Mouse (Mus musculus) inflammation-experienced regulatory T-cells (primary cell): ENCODE measurements around the gene Gpnmb. TPM values are rescaled to one million over a fixed set of nuclear protein-coding genes. Genes with fewer than 3 reads are reported as not detected.

ENCODE experiments used
- polyA plus RNA-seq, 2 experiments: library from polyadenylated mRNA; unstranded; fragments of 100-300 nt; shearing (Covaris generic); gene quantifications; one replicate each; pipeline ENCODE4 v1.2.1; 2017

Gpnmb gene
- 1 to 10 TPM; 1.4 to 3.6 TPM for polyA plus RNA-seq

DNA sequence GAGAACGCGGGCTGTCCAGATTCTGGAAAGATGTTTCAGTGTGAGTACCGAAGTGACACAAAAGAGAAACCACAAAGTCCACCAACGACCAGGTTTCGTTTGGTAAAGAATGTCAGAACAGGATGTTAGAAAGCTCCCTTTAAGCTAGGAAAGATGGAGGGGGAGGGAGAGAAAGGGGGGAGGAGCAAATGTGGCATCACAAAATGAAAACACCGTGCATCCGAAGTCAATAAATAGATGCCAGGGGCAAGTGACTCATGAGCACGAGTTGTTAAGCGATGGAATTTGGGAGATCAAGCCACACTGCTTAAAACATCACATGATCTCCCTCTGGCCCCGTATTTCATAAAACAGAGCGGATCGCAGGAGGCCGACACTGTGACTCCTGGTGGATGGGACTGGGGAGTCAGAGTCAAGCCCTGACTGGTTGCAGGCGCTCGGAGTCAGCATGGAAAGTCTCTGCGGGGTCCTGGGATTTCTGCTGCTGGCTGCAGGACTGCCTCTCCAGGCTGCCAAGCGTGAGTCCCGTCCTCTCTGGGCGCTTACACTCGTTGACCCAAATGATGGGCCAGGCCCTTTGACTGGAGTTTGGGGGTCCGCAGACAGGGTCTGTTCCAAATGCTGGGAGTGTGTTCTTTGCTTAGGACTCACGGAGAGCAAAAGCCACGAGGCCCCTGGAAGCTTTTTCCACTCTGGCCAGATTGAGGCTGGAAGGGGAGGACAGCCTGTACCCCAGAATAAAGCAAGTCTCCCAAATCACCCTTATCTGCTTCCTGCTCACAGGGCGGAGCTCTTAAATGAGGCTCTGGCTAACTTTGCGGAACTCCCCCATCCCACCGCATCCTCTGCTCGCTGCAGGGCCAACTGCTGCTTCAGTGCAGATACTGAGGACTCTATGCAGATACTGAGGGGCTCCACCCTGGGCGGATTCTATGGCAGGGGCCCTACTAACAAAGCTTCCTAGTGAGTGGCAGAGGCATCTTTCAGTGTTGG is at the start of gene Gpnmb:
Gene Gpnmb, plus strand, starts transcription at position 272 of the 993 bp plus-strand sequence.

DNA sequence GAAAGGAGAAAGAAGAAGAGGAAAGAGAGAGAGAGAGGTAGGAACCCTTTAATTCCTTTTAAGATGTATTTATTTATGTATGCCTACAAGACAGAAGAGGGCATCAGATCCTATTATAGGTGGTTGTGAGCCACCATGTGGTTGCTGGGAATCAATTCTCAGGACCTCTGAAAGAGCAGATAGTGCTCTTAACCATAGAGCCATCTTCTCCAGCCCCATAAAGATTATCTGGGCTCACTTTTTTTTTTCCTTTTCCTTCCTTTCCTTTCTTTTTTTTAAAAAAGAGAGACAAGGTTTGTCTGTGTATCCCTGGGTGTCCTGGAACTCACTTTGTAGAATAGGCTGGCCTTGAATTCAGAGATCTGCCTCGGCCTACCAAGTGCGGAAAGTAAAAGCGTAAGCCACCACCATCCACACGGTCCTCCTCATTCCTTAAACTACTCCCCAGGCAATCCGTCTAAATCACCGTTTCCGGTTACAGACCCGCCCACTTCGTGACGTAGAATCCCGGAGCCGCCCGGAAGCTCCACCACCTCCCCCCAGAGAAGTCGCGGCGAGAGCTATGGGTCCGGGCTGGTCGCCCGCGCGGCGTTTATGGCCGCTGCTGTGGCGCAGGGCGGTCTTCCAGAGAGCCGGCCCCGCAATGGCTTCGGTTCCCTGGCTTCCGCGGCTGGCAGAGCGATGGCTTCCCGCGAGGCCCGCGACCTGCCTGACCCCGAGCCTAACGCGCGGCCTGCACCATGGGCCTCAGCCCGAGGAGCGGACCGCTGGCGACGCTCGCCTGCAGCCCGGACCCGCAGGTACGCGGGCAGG is 37.2 kb downstream of the Gpnmb start, which contains the start of gene Malsu1:
Gene Malsu1, plus strand, starts transcription at position 492 of the 813 bp plus-strand sequence.

Other genes starting within 250 kb of the Gpnmb start
- gene Tmem176a, start 195.6 kb upstream of the Gpnmb start, polyA plus RNA-seq: 1 to 10 TPM; 4.1 to 6.9 TPM
- 10 to 100 TPM in 1 of 2 experiments, 1 to 10 TPM in 1; 6.2 to 14.1 TPM for gene Tmem176b, start 195.1 kb upstream of the Gpnmb start, polyA plus RNA-seq
- 1 to 10 TPM in 1 of 2 experiments, under 1 TPM in 1; 0.16 to 3.0 TPM for gene Aoc1, start 163.7 kb upstream of the Gpnmb start, polyA plus RNA-seq
- gene 1600015I10Rik, start 106.7 kb upstream of the Gpnmb start, polyA plus RNA-seq: not detected
- gene Doxl2, start 61.6 kb upstream of the Gpnmb start, polyA plus RNA-seq: not detected
- under 1 TPM; 0.10 to 0.83 TPM for gene Svs1, start 49.7 kb upstream of the Gpnmb start, polyA plus RNA-seq
- 10 to 100 TPM; 71.3 to 77.4 TPM for gene Malsu1, start 37.2 kb downstream of the Gpnmb start, polyA plus RNA-seq
- gene Igf2bp3, start 178.4 kb downstream of the Gpnmb start, polyA plus RNA-seq: 1 to 10 TPM in 1 of 2 experiments, under 1 TPM in 1; 0.82 to 3.8 TPM
- gene Tra2a, start 227.5 kb downstream of the Gpnmb start, polyA plus RNA-seq: 10 to 100 TPM; 53.5 to 62.0 TPM